Mouse (Mus musculus) gastrocnemius, adult 2 months (tissue): Measurements from ENCODE around the gene Irf3. TPM values are rescaled to one million over a fixed set of nuclear protein-coding genes. Genes with fewer than 3 reads are reported as not detected.

ENCODE experiments used
- DNase-seq: peaks from one replicate; pipeline ENCODE4 v3.0.0; 2022
- H3K27ac ChIP-seq: fragments of 200-600 bp; 2 replicates; pipeline ENCODE4 v1.8.1; 2022; ENCODE audit warnings: mild to moderate bottlenecking
- H3K4me3 ChIP-seq: fragments of 200-600 bp; 2 replicates; pipeline ENCODE4 v1.8.1; 2022; ENCODE audit warnings: mild to moderate bottlenecking, moderate library complexity
- CTCF ChIP-seq: fragments of 200-600 bp; IDR thresholded peaks from 2 replicates; pipeline ENCODE4 v1.8.1; 2022; ENCODE audit warnings: antibody characterized with exemption, mild to moderate bottlenecking, moderate library complexity
- intact Hi-C: fragments of 180-260 bp; cut with DNase I; formaldehyde crosslinking; loops from one replicate; pipeline ENCODE4 v1.15.1; 2025
- total RNA-seq, 2 experiments: library from RNA; stranded (reverse); gene quantifications; 2 replicates each; pipeline ENCODE4 v1.2.3; 2021

Gene Irf3
- total RNA-seq, 2 experiments from 2014 or later = 18.4 to 18.9 TPM

GRCm38 (mm10) chr7:44981539-44981938, 15.9 kb upstream of the Irf3 start:
- intact Hi-C loops = loop anchor here (5.0 kb wide), 1 partner anchor 156 kb away; the partner anchor contains the start of genes Flt3l and Gm45713
- no peak for DNase-seq
- TF ChIP-seq CTCF = no peak
- no peak overlapping the region for H3K4me3 ChIP-seq
- no peak overlapping the region for H3K27ac ChIP-seq

GRCm38 (mm10) chr7:44983085-44983484, 14.4 kb upstream of the Irf3 start:
- peak overlapping the region; percentile 4; the same call in 1 of the 2 replicates for H3K4me3 ChIP-seq
- DNase-seq = peak; percentile 92
- peak overlapping the region; percentile 100 for H3K27ac ChIP-seq
- intact Hi-C loops = loop anchor here (5.0 kb wide), 1 partner anchor 154 kb away; the partner anchor contains the start of genes Flt3l and Gm45713
- TF ChIP-seq CTCF = no peak; the same call in 1 of the 2 replicates

DNA sequence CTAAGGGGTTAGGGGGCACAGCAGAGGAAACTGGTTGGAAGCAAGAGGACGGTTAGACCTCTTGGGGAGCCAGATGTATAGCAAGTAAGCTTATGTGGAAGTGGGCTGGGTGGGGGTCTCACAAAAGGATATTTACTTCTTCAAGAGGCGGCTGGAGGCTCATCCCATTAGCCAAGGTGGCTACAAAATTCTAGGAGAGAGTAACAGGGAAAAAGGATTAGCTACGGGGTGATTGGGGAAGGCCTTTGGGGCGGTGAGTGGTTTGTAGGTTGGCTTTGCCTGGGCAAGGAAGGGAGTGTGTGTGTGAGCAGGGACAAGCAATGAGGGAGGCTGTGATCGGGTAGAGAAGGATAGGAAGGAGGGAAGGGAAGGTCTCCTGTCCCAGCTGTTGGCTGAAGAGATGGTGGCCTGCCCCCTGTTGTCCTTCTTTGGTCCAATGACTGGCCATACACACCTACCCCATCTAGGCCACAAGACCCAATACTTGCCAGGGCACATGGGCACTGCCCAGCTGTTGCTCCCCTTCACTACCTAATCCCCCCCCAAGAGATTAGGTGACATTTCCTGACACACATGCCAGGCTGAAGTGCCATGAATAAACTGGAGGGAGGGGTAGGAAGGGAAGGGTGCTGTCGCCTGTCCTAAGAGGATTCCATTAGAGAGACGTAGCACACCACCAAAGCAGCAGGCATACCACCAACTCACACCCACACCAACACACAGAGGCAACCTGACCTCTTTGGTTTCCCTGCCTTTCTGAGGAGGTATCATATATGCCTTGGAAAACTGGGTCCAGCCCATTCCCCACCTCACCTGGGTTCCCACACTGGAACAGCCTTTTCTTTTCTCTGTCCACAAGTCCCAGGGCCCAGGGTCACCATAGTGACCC, 13.3 kb upstream of the Irf3 start:
- peak; percentile 23; the same call in 1 of the 2 replicates for TF ChIP-seq CTCF
- intact Hi-C loops = loop anchor here (2.0 to 5.0 kb wide), 2 partner anchors 85 to 153 kb away; partner anchors contain the start of genes Flt3l and Gm45713
- peak; percentile 75 for DNase-seq
- Histone ChIP-seq H3K4me3 (peak overlapping the region; percentile 100), H3K27ac (peak overlapping the region; percentile 100)

DNA sequence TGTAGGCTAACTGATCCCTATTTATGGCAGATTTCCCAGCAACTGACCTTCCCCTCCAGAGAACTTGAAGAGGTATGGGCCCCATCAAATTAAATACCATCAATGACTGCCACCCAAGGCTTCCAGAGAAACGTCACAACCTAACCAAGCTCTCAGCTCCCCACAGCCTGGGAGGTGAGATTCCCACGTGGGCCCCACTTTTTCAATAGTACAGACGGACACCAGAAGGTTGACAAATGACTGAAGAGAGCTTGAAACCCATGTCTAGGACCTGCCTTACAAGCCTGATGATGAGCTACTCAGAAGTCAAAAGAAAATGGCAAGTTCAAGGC, 12.6 kb upstream of the Irf3 start:
- DNase-seq = no peak
- intact Hi-C loops = loop anchor here (2.0 to 5.0 kb wide), 2 partner anchors 84 to 153 kb away; partner anchors contain the start of genes Flt3l and Gm45713
- TF ChIP-seq CTCF = no peak
- peak overlapping the region; percentile 100 for H3K27ac ChIP-seq
- H3K4me3 ChIP-seq = peak overlapping the region; percentile 100

DNA sequence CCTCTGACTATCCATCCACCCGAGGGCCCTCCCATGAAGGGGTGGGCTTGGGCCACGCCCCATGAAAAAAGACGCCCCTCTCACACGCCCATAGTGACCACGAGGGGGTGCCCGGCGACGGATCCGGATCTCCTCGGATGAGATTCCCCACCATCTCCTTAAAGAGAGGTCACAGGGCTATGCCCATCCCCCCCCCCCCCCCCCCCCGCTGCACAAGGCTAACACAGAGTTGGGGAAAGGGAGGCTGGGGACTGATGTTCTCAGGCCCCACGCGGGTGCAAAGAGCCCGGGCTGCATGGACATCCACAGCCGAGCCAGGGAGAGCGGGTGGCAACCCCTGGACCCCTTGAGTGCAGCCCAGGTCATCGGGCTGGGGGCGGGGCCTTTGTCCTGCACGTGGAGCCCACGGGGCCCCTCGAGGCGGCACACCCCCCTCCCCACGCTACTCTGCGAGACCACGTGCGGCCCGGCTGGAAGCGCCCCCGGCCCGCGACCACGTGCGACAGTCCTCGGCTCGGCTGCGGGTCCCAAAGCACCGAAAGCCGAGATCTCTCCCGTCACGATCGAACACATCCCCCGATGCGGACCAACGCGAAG, 11.8 kb upstream of the Irf3 start:
- H3K4me3 ChIP-seq = peak overlapping the region; percentile 100
- H3K27ac ChIP-seq = peak overlapping the region; percentile 100
- intact Hi-C loops = loop anchor here (2.0 kb wide), 2 partner anchors 29 to 83 kb away; no protein-coding TSS in a partner anchor
- peak; percentile 39 for TF ChIP-seq CTCF
- DNase-seq = peak; percentile 79

GRCm38 (mm10) chr7:44986192-44986878, 11.1 kb upstream of the Irf3 start, which contains the start of gene Prmt1:
Gene Prmt1, minus strand, starts transcription at chr7:44986568.
- intact Hi-C loops = loop anchor here (2.0 kb wide), 1 partner anchor 28 kb away; no protein-coding TSS in a partner anchor
- H3K27ac ChIP-seq = peak within 1 kb of the TSS; percentile 100
- TF ChIP-seq CTCF = 0 out of 2 replicates have a peak, but pooled peaks have one; percentile 3
- peak within 1 kb of the TSS; percentile 100 for H3K4me3 ChIP-seq
- DNase-seq = peak; percentile 98

GRCm38 (mm10) chr7:44986879-44987718, 10.3 kb upstream of the Irf3 start:
- intact Hi-C loops = loop anchor here (2.0 kb wide), 1 partner anchor 28 kb away; no protein-coding TSS in a partner anchor
- TF ChIP-seq CTCF = no peak
- DNase-seq = peak; percentile 17
- Histone ChIP-seq H3K4me3 (peak overlapping the region; percentile 77), H3K27ac (peak overlapping the region; percentile 98)

GRCm38 (mm10) chr7:44996672-44997071, 776 bp upstream of the Irf3 start:
- peak overlapping the region; percentile 75 for H3K4me3 ChIP-seq
- intact Hi-C loops = no loop called here

GRCm38 (mm10) chr7:44997940-44998428, 536 bp downstream of the Irf3 start:
- DNase-seq = no peak
- no peak for TF ChIP-seq CTCF
- Histone ChIP-seq H3K4me3 (peak overlapping the region; percentile 75), H3K27ac (peak overlapping the region; percentile 96)
- intact Hi-C loops = loop anchor here (2.0 kb wide), 1 partner anchor 17 kb away; no protein-coding TSS in a partner anchor

More at GRCm38 (mm10) chr7:44996672-44997071, 776 bp upstream of the Irf3 start:
- no peak for TF ChIP-seq CTCF
- H3K27ac ChIP-seq = peak overlapping the region; percentile 96
- DNase-seq = no peak

GRCm38 (mm10) chr7:44998501-44998955, 1.1 kb downstream of the Irf3 start, which contains the start of gene Bcl2l12:
Gene Bcl2l12, minus strand, starts transcription at chr7:44998712.
- Histone ChIP-seq H3K27ac (peak within 1 kb of the TSS; percentile 96), H3K4me3 (peak within 1 kb of the TSS; percentile 75)
- peak; percentile 76 for DNase-seq
- intact Hi-C loops = loop anchor here (2.0 kb wide), 1 partner anchor 16 kb away; no protein-coding TSS in a partner anchor
- no peak for TF ChIP-seq CTCF

- Histone ChIP-seq H3K4me3 (peak overlapping the region; percentile 49), H3K27ac (peak overlapping the region; percentile 54)
Observed at GRCm38 (mm10) chr7:44999753-45000152, 2.3 kb downstream of the Irf3 start.

More at GRCm38 (mm10) chr7:44999753-45000152, 2.3 kb downstream of the Irf3 start:
- intact Hi-C loops = loop anchor here (2.0 kb wide), 1 partner anchor 15 kb away; no protein-coding TSS in a partner anchor
- no peak for DNase-seq
- no peak for TF ChIP-seq CTCF
